Mouse (Mus musculus) spleen, adult 2 months (tissue): ENCODE data around the gene Pgm2. TPM values are rescaled to one million over a fixed set of nuclear protein-coding genes. Genes with fewer than 3 reads are reported as not detected.

Experiments used
- DNase-seq, 2 experiments: peaks; one replicate each; pipeline versions ENCODE4 v3.0.0 to v3.0.0-alpha.2; 2012 to 2021; ENCODE audit warnings: low spot score in 2 of 2, low read depth in 1 of 2
- H3K27ac ChIP-seq: fragments of 200-500 bp; 2 replicates; pipeline ENCODE4 v1.5.1; 2012; ENCODE audit warnings: low read length, inconsistent platforms; ENCODE audit not compliant: insufficient read depth
- H3K27me3 ChIP-seq: fragments of 200-500 bp; 2 replicates; pipeline ENCODE4 v1.6.1; 2012; ENCODE audit warnings: mild to moderate bottlenecking, moderate library complexity, low read length, inconsistent platforms; ENCODE audit not compliant: control insufficient read depth, insufficient read depth
- H3K36me3 ChIP-seq: fragments of 200-500 bp; 2 replicates; pipeline ENCODE4 v1.6.1; 2012; ENCODE audit warnings: mild to moderate bottlenecking, low read length, inconsistent platforms; ENCODE audit not compliant: control insufficient read depth, insufficient read depth
- H3K4me1 ChIP-seq: fragments of 200-500 bp; 2 replicates; pipeline ENCODE4 v1.6.1; 2011; ENCODE audit warnings: inconsistent platforms; ENCODE audit not compliant: control insufficient read depth, insufficient read depth, insufficient read length
- H3K4me3 ChIP-seq: fragments of 200-500 bp; 2 replicates; pipeline ENCODE4 v1.5.1; 2011; ENCODE audit warnings: mild to moderate bottlenecking, inconsistent platforms; ENCODE audit not compliant: insufficient read depth, insufficient read length; ENCODE audit errors: extremely low read depth
- CTCF ChIP-seq: fragments of 200-500 bp; IDR thresholded peaks from 2 replicates; pipeline ENCODE4 v1.5.1; 2011; ENCODE audit warnings: mild to moderate bottlenecking, inconsistent platforms; ENCODE audit not compliant: insufficient read depth, insufficient read length, insufficient replicate concordance; ENCODE audit errors: extremely low read depth
- POLR2A ChIP-seq: fragments of 200-500 bp; IDR thresholded peaks from 2 replicates; pipeline ENCODE4 v1.6.1; 2011; ENCODE audit warnings: low read depth, low read length, inconsistent platforms
- WGBS: fragments of 180-500 bp; shearing (Covaris S2); methylation state at CpG from one replicate; pipeline ENCODE4 v1.1.7; 2018; 5-methylcytosine and 5-hydroxymethylcytosine counted together
- polyA plus RNA-seq: library from polyadenylated mRNA; depleted of rRNA; stranded (reverse); fragments of >200 nt; gene quantifications from 2 replicates; pipeline ENCODE4 v1.2.3, GENCODE M21; 2012

The Pgm2 gene
- polyA plus RNA-seq, 1 experiment = 4.4 TPM

- TF ChIP-seq POLR2A (no peak), CTCF (no peak)
- no peaks in the 10 kb centered on the region for H3K4me1 ChIP-seq
- no peak overlapping the region for H3K27ac ChIP-seq
- no peak overlapping the region for H3K4me3 ChIP-seq
- 82% methylated on average over 3 of the region's 3 CpGs for WGBS
- H3K36me3 ChIP-seq = no peaks in the 10 kb centered on the region
- DNase-seq = no peak
- H3K27me3 ChIP-seq = no peaks in the 10 kb centered on the region
Measured at GRCm38 (mm10) chr5:64140202-64140601, 47.5 kb downstream of the Pgm2 start.

- TF ChIP-seq CTCF (no peak), POLR2A (no peak)
- Histone ChIP-seq H3K27me3 (no peaks in the 10 kb centered on the region), H3K4me3 (no peak overlapping the region), H3K36me3 (no peaks in the 10 kb centered on the region), H3K27ac (no peak overlapping the region), H3K4me1 (peaks cover 2% of the 10 kb centered on the region; the same call in 1 of the 2 replicates)
- WGBS = 86% methylated on average over 5 of the region's 5 CpGs
- DNase-seq = no peak
Measured at GRCm38 (mm10) chr5:64144315-64144714, 51.6 kb downstream of the Pgm2 start.

GRCm38 (mm10) chr5:64146384-64147005 lies 53.7 kb downstream of the Pgm2 start:
- H3K4me3 ChIP-seq = no peak overlapping the region
- WGBS = 87% methylated on average over 10 of the region's 10 CpGs
- no peak for DNase-seq
- H3K27ac ChIP-seq = no peak overlapping the region
- no peaks in the 10 kb centered on the region for H3K36me3 ChIP-seq
- no peak for TF ChIP-seq POLR2A
- no peak for TF ChIP-seq CTCF
- peaks cover 6% of the 10 kb centered on the region; the same call in 1 of the 2 replicates for H3K4me1 ChIP-seq
- H3K27me3 ChIP-seq = no peaks in the 10 kb centered on the region

GRCm38 (mm10) chr5:64149184-64150127 lies 56.7 kb downstream of the Pgm2 start:
- Histone ChIP-seq H3K27ac (no peak overlapping the region), H3K36me3 (no peaks in the 10 kb centered on the region), H3K4me1 (peaks cover 6% of the 10 kb centered on the region; the same call in 1 of the 2 replicates), H3K4me3 (peak overlapping the region; percentile 24), H3K27me3 (no peaks in the 10 kb centered on the region)
- no peak for TF ChIP-seq CTCF
- TF ChIP-seq POLR2A = no peak
- peak in 1 of 2 experiments; percentile 34 for DNase-seq
- whole genome bisulfite sequencing = 7% methylated on average over 17 of the region's 17 CpGs

GRCm38 (mm10) chr5:64153319-64153718 lies 60.6 kb downstream of the Pgm2 start:
- no peaks in the 10 kb centered on the region for H3K27me3 ChIP-seq
- TF ChIP-seq CTCF = no peak
- no peak for TF ChIP-seq POLR2A
- WGBS = 88% methylated on average over 1 of the region's 1 CpGs
- no peak overlapping the region for H3K4me3 ChIP-seq
- peaks cover 20% of the 10 kb centered on the region for H3K4me1 ChIP-seq
- H3K27ac ChIP-seq = no peak overlapping the region
- DNase-seq = no peak
- H3K36me3 ChIP-seq = no peaks in the 10 kb centered on the region

- H3K27me3 ChIP-seq = no peaks in the 10 kb centered on the region
- H3K4me1 ChIP-seq = peaks cover 22% of the 10 kb centered on the region
- peak within 1 kb of the TSS; percentile 19; the same call in 1 of the 2 replicates for H3K27ac ChIP-seq
- TF ChIP-seq CTCF (no peak), POLR2A (no peak; the same call in 1 of the 2 replicates)
- peak within 1 kb of the TSS; percentile 2; the same call in 1 of the 2 replicates for H3K4me3 ChIP-seq
- DNase-seq = peak; percentile 45 to 72
- WGBS = 16% methylated on average over 11 of the region's 11 CpGs
- no peaks in the 10 kb centered on the region for H3K36me3 ChIP-seq
Measured at GRCm38 (mm10) chr5:64155861-64156550, 63.3 kb downstream of the Pgm2 start, which contains the start of gene Tbc1d1. Tbc1d1 (plus strand) TSS chr5:64156305.
